Mouse (Mus musculus) adrenal gland, postnatal 0 days (tissue): ENCODE measurements around the gene Ptpn12. TPM values are rescaled to one million over a fixed set of nuclear protein-coding genes. Genes with fewer than 3 reads are reported as not detected.

Source experiments
- polyA plus RNA-seq: library from polyadenylated mRNA; unstranded; fragments of >200 nt; fragmentation: Nextera tagmentation; extraction: Ambion mirVana; gene quantifications from 2 replicates; pipeline ENCODE4 v1.2.1, GENCODE M21; 2015

Gene Ptpn12
- polyA plus RNA-seq, result 15.2 and 18.7 TPM in 2 replicates

GRCm38 (mm10) chr5:21055820-21056531, at the start of gene Ptpn12:
TSS of gene Ptpn12 (minus strand) at chr5:21055911.

GRCm38 (mm10) chr5:20956298-20956697, 99.4 kb downstream of the Ptpn12 start, which contains the start of gene Rsbn1l:
TSS of gene Rsbn1l (minus strand) at chr5:20956398.

Other genes starting within 250 kb of the Ptpn12 start
- 3.5 and 5.5 TPM in 2 replicates for gene Phtf2, start 173.8 kb downstream of the Ptpn12 start, polyA plus RNA-seq
- 72.9 and 75.4 TPM in 2 replicates for gene Tmem60, start 173.7 kb downstream of the Ptpn12 start, polyA plus RNA-seq
- 5.1 and 5.3 TPM in 2 replicates for gene Rsbn1l, start 99.5 kb downstream of the Ptpn12 start, polyA plus RNA-seq
- gene Gsap, start 130.3 kb upstream of the Ptpn12 start, polyA plus RNA-seq, result 2.9 and 3.3 TPM in 2 replicates